Mouse (Mus musculus): ENCODE measurements around the gene Cryba2.

GRCm38 (mm10) chr1:74846341-74846740, 46.6 kb downstream of the Cryba2 start:
- no peak for TF ChIP-seq CTCF (IDR thresholded peaks at IDR 0.05; ENCODE audit: low read depth)
- no peak for TF ChIP-seq EP300 (IDR thresholded peaks at IDR 0.05; ENCODE audit: low read depth)
